Mouse (Mus musculus) left cerebral cortex, adult 9 months (tissue): Measurements from ENCODE around the gene Golga2.

Experiments used
- DNase-seq, 2 experiments: peaks; one replicate each; pipeline ENCODE4 v3.0.0; 2022; ENCODE audit warnings: low spot score in 2 of 2

The Golga2 gene

GRCm38 (mm10) chr2:32342539-32343350 lies 55.6 kb downstream of the Golga2 start:
- peak in 1 of 2 experiments; percentile 84 for DNase-seq

GRCm38 (mm10) chr2:32343351-32343671 lies 56.1 kb downstream of the Golga2 start:
- no peak for DNase-seq

GRCm38 (mm10) chr2:32344056-32344455 lies 56.9 kb downstream of the Golga2 start:
- peak in 1 of 2 experiments; percentile 78 for DNase-seq

GRCm38 (mm10) chr2:32344598-32345321 lies 57.6 kb downstream of the Golga2 start:
- DNase-seq, result no peak

- no peak for DNase-seq
Measured at GRCm38 (mm10) chr2:32347019-32347418, 59.8 kb downstream of the Golga2 start.

DNA sequence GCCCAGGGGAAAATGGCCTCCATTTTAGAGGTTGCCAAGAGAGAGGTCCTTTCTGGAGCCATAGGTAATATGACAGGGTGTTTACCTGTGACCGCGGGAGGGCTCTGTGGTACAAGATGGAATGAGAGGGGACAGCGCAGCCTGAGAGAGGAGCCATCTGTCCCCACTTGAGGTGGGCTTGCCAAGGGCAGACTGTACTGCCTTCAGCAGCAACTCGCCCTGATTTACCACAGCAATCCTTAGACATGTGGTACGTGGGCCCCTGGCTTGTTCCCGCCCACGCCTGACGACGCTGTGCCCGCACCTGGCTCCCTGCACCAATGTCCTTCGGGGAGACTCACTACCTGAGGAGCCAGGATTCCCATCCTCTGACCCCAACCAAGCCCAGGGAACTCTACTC lies 61.1 kb downstream of the Golga2 start:
- DNase-seq, result peak in 1 of 2 experiments; percentile 75

DNA sequence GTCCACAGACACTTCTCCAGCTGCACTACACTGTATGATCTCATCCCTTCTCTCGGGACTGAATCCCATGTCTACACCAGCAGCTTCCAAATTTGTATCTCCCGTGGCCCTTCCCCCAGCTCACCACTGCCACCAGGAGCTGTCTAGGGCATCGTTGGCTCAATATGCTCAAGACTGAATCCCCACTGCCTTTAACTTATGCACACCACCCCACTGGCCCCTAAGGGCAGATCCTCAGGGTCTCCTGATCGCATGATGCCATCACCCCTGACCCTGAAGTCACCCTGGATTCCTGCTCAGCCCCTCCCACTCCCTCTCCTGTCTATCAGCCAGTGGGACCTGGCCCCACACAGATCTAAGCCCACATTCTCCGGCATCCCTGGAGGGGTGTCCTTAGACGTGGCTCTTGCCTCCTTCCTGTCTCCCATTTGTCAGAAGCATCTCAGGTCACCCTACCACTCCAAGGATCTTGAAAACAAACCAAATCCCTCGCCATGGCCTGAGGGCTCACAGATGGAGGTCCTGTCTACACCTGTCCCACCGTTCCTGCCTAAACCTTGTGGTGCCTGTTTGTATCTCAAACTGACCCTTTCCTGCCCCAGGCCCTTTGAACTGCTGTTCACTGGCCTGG lies 62.6 kb downstream of the Golga2 start:
- peak in 1 of 2 experiments; percentile 68 for DNase-seq

GRCm38 (mm10) chr2:32350471-32351051 lies 63.4 kb downstream of the Golga2 start:
- DNase-seq, result no peak

GRCm38 (mm10) chr2:32351471-32351961 lies 64.3 kb downstream of the Golga2 start:
- peak in 1 of 2 experiments; percentile 63 for DNase-seq

- peak in 1 of 2 experiments; percentile 52 for DNase-seq
Measured at GRCm38 (mm10) chr2:32352151-32353006, 65.2 kb downstream of the Golga2 start, which contains the start of gene Ciz1. Gene Ciz1 (plus strand): TSS chr2:32352327.

GRCm38 (mm10) chr2:32353007-32353542 lies 65.9 kb downstream of the Golga2 start, which contains the start of gene Dnm1:
Gene Dnm1 (minus strand): TSS chr2:32353338.
- peak; percentile 80 to 96 for DNase-seq

GRCm38 (mm10) chr2:32353836-32354235 lies 66.7 kb downstream of the Golga2 start:
- no peak for DNase-seq

DNA sequence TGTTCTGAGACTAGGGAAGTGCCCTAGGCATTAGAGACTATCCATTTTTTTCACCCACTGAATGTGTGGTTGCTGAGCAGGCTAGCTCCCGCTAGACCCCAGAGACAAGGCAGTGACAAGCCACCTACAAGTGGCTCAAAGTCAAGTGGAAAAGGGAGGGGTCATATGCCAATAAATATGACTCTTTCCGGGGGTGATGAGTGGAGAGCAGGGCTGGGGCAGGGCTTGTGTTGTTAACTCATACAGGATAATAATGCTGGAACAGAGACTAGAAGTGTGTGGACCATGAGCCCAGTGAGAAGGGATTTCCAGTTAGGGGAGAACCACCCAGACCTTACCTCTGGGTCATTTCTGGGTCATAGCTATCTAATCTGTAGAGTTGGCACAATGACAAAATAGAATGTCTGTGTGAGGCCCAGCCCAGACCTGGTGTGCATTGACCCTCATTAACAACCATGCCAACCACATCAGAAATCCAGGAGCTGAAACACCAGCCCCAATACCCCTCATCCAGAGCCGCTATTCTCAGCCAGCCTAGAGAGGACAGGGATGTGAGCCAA lies 67.2 kb downstream of the Golga2 start:
- no peak for DNase-seq

DNA sequence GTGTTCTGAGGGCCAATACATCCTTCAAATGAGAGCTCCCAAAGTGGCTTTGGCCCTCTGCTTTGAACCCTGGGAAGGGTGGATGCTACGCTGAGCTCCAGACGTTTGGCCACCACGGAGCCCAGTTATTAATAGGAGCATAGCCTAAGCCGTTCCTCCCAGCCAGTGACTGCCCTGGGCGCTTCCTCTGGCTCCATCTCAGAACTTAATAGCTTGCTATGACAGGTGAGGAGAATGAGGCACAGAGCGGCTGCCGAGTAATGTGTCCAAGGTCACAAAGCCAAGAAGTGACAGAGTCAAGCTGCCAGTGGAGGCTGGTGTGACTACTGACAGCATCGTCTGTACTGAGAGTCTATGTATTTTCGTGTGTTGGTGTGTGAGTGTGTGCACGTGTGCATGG lies 69.0 kb downstream of the Golga2 start:
- no peak for DNase-seq
